Mouse (Mus musculus) cerebellum, postnatal 14 days (tissue): ENCODE results near the gene Ppp1r3a.
"Not testable (repeated sequence)": the region's sequence is repeated elsewhere in the genome, so short reads cannot be mapped to it uniquely, and the experiment has no call there.

Source experiments
- DNase-seq, 2 experiments: peaks; one replicate each; pipeline ENCODE4 v3.0.0; 2021; ENCODE audit warnings: mixed read lengths in 2 of 2

Gene Ppp1r3a

GRCm38 (mm10) chr6:14754901-14755591 lies at the start of gene Ppp1r3a:
Ppp1r3a (minus strand) TSS chr6:14755274.
- DNase-seq: no peak

DNA sequence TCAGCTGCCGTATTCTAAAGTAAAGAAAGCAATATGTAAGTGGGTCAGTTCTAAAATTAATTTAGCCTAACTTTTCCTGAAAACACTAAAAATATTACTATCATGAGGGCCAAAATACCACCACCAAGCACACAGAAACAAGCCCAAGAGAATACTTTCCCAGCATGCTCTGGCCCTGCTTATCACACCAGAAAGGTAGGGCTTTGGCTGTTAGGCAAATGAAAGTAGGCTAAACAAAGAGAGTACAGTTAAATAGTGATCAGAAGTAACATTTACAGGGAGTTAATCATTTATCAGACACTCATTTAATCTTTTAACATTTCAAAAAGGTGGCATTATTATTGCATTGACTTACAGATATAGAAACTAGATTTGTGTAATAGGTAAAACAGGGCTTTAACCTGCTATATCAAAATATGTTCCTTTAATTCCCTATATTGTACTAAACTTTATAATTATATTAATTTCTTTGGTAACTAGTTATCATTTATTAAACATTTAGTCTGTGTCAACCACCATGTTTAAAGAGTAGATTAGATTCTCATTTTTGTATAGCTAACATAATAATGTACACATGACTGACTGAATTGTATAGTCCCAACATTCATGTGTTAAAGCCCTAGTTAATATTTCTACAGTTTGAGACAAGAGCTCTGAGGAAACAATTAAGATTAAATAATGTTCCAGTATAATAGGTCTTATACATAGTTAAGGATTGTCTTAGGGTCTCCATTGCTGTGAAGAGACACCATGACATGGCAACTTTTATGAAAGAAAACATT lies 32.3 kb upstream of the Ppp1r3a start:
- DNase-seq: no peak

GRCm38 (mm10) chr6:14777920-14778319 lies 22.8 kb upstream of the Ppp1r3a start:
- DNase-seq: no peak

GRCm38 (mm10) chr6:14771717-14772116 lies 16.6 kb upstream of the Ppp1r3a start:
- DNase-seq: no peak

GRCm38 (mm10) chr6:14757486-14757885 lies 2.4 kb upstream of the Ppp1r3a start:
- DNase-seq: no peak

GRCm38 (mm10) chr6:14753512-14753911 lies 1.6 kb downstream of the Ppp1r3a start:
- no peak for DNase-seq

- DNase-seq: no peak
Measured at GRCm38 (mm10) chr6:14752211-14752610, 2.9 kb downstream of the Ppp1r3a start.

- DNase-seq: no peak
Measured at GRCm38 (mm10) chr6:14747000-14747399, 8.1 kb downstream of the Ppp1r3a start.

GRCm38 (mm10) chr6:14736017-14736416 lies 19.1 kb downstream of the Ppp1r3a start:
- no peak for DNase-seq

- DNase-seq: no peak
Measured at GRCm38 (mm10) chr6:14731011-14731410, 24.1 kb downstream of the Ppp1r3a start.

- no peak for DNase-seq
Measured at GRCm38 (mm10) chr6:14720772-14721414, 34.2 kb downstream of the Ppp1r3a start.

- no peak for DNase-seq
Measured at GRCm38 (mm10) chr6:14720110-14720771, 34.8 kb downstream of the Ppp1r3a start.

DNA sequence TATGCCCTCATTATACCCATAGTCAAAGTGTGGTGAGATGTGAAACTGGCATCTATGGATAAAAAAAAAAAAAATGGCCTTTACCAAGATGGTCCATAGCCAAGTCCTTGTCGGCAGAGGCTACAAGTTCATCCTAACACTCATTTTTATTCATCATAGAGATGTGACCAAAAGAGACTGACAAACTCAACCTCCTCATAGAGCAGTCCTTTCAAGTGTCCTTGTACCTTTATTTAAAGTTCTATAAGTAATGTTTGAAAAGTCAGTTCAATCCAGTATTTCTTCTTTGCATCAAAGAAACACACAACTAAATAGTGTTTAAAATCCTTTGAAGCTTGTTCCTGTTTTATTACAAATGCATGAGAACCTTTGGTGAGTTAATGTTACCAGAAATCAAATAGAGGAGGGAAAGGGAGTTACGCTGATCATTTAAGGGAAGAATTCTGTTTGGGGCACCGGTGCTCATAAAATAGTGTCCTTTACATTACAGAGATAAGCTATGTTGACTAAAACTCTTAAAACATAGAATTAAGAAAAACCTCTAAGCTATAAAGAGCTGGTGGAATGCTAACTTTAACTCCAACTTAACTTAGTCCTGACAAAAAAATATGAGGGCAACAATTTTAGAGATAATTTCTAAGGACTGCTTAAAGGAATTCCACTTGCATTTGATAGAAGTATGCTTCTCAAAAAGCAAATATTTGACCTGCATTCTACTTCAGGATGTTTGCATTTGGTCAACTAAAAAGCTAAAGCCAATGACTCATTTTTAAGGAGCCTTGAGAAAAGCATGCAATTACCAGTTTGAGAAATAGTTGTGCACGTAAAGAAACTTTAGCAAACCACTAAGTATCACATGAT lies 39.7 kb downstream of the Ppp1r3a start:
- no peak for DNase-seq

GRCm38 (mm10) chr6:14712146-14712545 lies 42.9 kb downstream of the Ppp1r3a start:
- no peak for DNase-seq

DNA sequence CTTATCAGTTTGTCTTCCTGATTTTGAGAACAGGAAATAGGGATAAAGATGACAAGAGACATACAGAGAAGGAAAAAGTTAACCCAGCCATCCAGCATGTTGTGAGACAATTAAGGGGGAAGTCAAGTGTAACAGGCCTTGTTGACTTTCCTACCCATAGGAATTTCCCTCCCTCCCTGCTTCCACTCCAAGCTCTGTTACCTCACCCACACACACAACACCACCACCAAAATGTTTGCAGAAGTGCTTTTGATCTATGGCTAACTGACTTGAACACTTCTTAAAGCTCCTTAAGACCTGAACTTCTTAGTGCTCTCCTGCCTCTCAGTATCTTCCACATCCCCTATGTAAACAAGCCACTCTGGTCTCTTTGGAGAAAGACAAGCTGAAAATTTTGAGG lies 55.0 kb downstream of the Ppp1r3a start:
- no peak for DNase-seq

- DNase-seq: peak; percentile 71 to 74
Measured at GRCm38 (mm10) chr6:14679231-14679887, 75.7 kb downstream of the Ppp1r3a start.

- DNase-seq: not testable (repeated sequence)
Measured at GRCm38 (mm10) chr6:14668966-14669365, 86.1 kb downstream of the Ppp1r3a start.

GRCm38 (mm10) chr6:14667651-14668050 lies 87.4 kb downstream of the Ppp1r3a start:
- not testable (repeated sequence) for DNase-seq
